In the genomic region with DNA sequence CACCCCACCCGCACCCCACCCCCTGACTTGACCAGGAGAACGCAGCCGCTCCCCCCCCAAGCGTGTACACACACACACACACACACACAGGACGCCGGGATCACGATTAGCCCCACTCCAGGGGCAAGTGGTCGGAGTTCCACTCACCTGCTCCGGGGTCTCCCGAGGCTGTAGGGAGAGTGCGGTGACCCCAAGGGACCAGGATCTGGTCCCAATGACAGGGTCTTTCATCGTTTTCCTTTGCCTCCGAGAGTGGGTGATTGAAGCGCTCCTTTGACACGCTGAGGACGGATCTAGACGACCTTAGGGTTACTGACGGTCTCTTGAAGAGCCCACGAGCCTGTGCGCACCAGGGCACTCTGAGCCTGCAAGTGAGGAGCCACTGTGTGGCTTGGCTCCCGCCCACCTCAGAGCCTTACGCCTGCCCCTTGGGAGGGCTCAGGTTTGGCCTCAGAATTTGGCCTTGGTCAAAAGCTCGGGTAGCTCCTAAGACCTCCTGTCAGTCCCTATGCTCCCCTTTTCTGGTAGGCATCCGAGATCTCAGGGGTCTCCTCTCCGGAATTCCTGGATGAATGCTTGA, we compare ENCODE assay signal across 10 mouse cellular contexts. TPM values are rescaled to one million over a fixed set of nuclear protein-coding genes. Genes with fewer than 3 reads are reported as not detected.
DNase-seq lines count a peak whose midpoint lies in the region; ATAC-seq lines count a peak whose summit lies in the region.
"Had no signal": no experiment of that assay in that cellular context is flagged by ENCODE, and none has a peak within 500 bp of the region (broad histone marks: within the 10 kb centered on the region; RNA-seq: fewer than 3 reads in every experiment).

No protein-coding gene starts in this region.

- WGBS in kidney, embryonic 14.5 days: under 1% methylated on average over 25 of the region's 25 CpGs
- WGBS in embryonic facial prominence, embryonic 12.5 days: 1% methylated on average over 25 of the region's 25 CpGs
- 1% methylated on average over 25 of the region's 25 CpGs for WGBS in intestine, embryonic 16.5 days
- WGBS in neural tube, embryonic 12.5 days: 1% methylated on average over 25 of the region's 25 CpGs

- H3K9me3 ChIP-seq in kidney, embryonic 14.5 days (ENCODE audit: control insufficient read depth, low read length): no peaks in the 10 kb centered on the region
- H3K9me3 ChIP-seq in embryonic facial prominence, embryonic 12.5 days: no peaks in the 10 kb centered on the region
- H3K9me3 ChIP-seq in intestine, embryonic 16.5 days (ENCODE audit: control insufficient read depth, low read length): no peaks in the 10 kb centered on the region
- no peaks in the 10 kb centered on the region for H3K9me3 ChIP-seq in neural tube, embryonic 12.5 days

- ATAC-seq in kidney, embryonic 14.5 days (ENCODE audit: low FRiP score, low TSS enrichment): no peak
- no peak for ATAC-seq in embryonic facial prominence, embryonic 12.5 days (ENCODE audit: insufficient number of reproducible peaks, insufficient read depth, low FRiP score, low TSS enrichment)
- no peak for ATAC-seq in intestine, embryonic 16.5 days
- ATAC-seq in neural tube, embryonic 12.5 days (ENCODE audit: low FRiP score, low read depth): no peak
- no peak; the same call in 1 of the 2 replicates for ATAC-seq in megakaryocyte-erythroid progenitor cell, adult 5-6 weeks (replicated peaks; ENCODE audit: low FRiP score, low TSS enrichment, poor library complexity, severe bottlenecking)

- H3K4me1 ChIP-seq in kidney, embryonic 14.5 days (ENCODE audit: control insufficient read depth, insufficient read depth, low read length): peaks cover 24% of the 10 kb centered on the region
- peaks cover 28% of the 10 kb centered on the region for H3K4me1 ChIP-seq in embryonic facial prominence, embryonic 12.5 days
- peaks cover 22% of the 10 kb centered on the region for H3K4me1 ChIP-seq in intestine, embryonic 16.5 days (ENCODE audit: control insufficient read depth, insufficient read depth, low read length)
- peaks cover 37% of the 10 kb centered on the region for H3K4me1 ChIP-seq in neural tube, embryonic 12.5 days

- H3K27me3 ChIP-seq in kidney, embryonic 14.5 days (ENCODE audit: control insufficient read depth, insufficient read depth, low read length): peaks cover 88% of the 10 kb centered on the region
- peaks cover 93% of the 10 kb centered on the region for H3K27me3 ChIP-seq in embryonic facial prominence, embryonic 12.5 days
- H3K27me3 ChIP-seq in intestine, embryonic 16.5 days (replicated peaks; ENCODE audit: control insufficient read depth, insufficient read depth, low read length): peaks cover 75% of the 10 kb centered on the region
- peaks cover 96% of the 10 kb centered on the region for H3K27me3 ChIP-seq in neural tube, embryonic 12.5 days (replicated peaks)

- DNase-seq in kidney, postnatal 4 days: no peak
- no peak for DNase-seq in layer of hippocampus, adult 11-12 months (ENCODE audit: low spot score)
- no peak for DNase-seq in embryo, embryonic 10 days (ENCODE audit: low spot score)
- DNase-seq: cerebellum, postnatal 36 days had no signal

- H3K4me2 ChIP-seq in kidney, embryonic 14.5 days (replicated peaks; ENCODE audit: low read depth, low read length): peak overlapping the region; percentile 25; the same call in 1 of the 2 replicates
- H3K4me2 ChIP-seq in embryonic facial prominence, embryonic 12.5 days (replicated peaks): peak overlapping the region; percentile 41
- H3K4me2 ChIP-seq in intestine, embryonic 16.5 days (ENCODE audit: low read depth, low read length): peak overlapping the region; percentile 52
- peak overlapping the region; percentile 45 for H3K4me2 ChIP-seq in neural tube, embryonic 12.5 days (replicated peaks)

- H3K27ac ChIP-seq in kidney, embryonic 14.5 days (ENCODE audit: low read depth, low read length): no peak overlapping the region
- H3K27ac ChIP-seq in embryonic facial prominence, embryonic 12.5 days: no peak overlapping the region
- H3K27ac ChIP-seq in intestine, embryonic 16.5 days (ENCODE audit: low read length): no peak overlapping the region
- no peak overlapping the region for H3K27ac ChIP-seq in neural tube, embryonic 12.5 days

- peak overlapping the region; percentile 22 for H3K4me3 ChIP-seq in kidney, embryonic 14.5 days (ENCODE audit: low read length)
- peak overlapping the region; percentile 27 for H3K4me3 ChIP-seq in embryonic facial prominence, embryonic 12.5 days
- peak overlapping the region; percentile 28 for H3K4me3 ChIP-seq in intestine, embryonic 16.5 days (ENCODE audit: low read length)
- H3K4me3 ChIP-seq in neural tube, embryonic 12.5 days: peak overlapping the region; percentile 16; the same call in 1 of the 2 replicates

- no peaks in the 10 kb centered on the region for H3K36me3 ChIP-seq in kidney, embryonic 14.5 days (ENCODE audit: control insufficient read depth, insufficient read depth, low read length)
- H3K36me3 ChIP-seq in embryonic facial prominence, embryonic 12.5 days: no peaks in the 10 kb centered on the region
- no peaks in the 10 kb centered on the region for H3K36me3 ChIP-seq in intestine, embryonic 16.5 days (ENCODE audit: control insufficient read depth, insufficient read depth, low read length)
- no peaks in the 10 kb centered on the region for H3K36me3 ChIP-seq in neural tube, embryonic 12.5 days

- H3K9ac ChIP-seq in kidney, embryonic 14.5 days (ENCODE audit: low read depth, low read length): no peak overlapping the region
- no peak overlapping the region for H3K9ac ChIP-seq in embryonic facial prominence, embryonic 12.5 days
- peak overlapping the region; percentile 10; the same call in 1 of the 2 replicates for H3K9ac ChIP-seq in intestine, embryonic 16.5 days (ENCODE audit: low read depth, low read length)
- H3K9ac ChIP-seq in neural tube, embryonic 12.5 days: no peak overlapping the region

RNA-seq across cellular contexts. Expression of a gene that starts 0.3 kb away (rescaled TPM):
- polyA plus RNA-seq in kidney, embryonic 14.5 days (2014; fragmentation: Nextera tagmentation; extraction: Ambion mirVana): not detected in 2 replicates
- polyA plus RNA-seq in embryonic facial prominence, embryonic 12.5 days (2016; fragmentation: Nextera tagmentation; extraction: Ambion mirVana): 1.5 and 1.7 TPM in 2 replicates
- polyA plus RNA-seq in intestine, embryonic 16.5 days (2015; fragmentation: Nextera tagmentation; extraction: Ambion mirVana): 0.09 TPM in 1 of 2 replicates, not detected in the other
- 0.26 and 0.53 TPM in 2 replicates for polyA plus RNA-seq in neural tube, embryonic 12.5 days (2016; fragmentation: Nextera tagmentation; extraction: Ambion mirVana)
- not detected in 2 replicates for total RNA-seq in megakaryocyte-erythroid progenitor cell, adult 5-6 weeks (2014; fragmentation: Nextera tagmentation)
- not detected in 2 replicates for total RNA-seq in megakaryocyte-erythroid progenitor cell, adult 5-6 weeks (2017)

RNA-seq across cellular contexts. Expression of a gene that starts 11.4 kb away (rescaled TPM):
- not detected in 2 replicates for polyA plus RNA-seq in kidney, embryonic 14.5 days (2014; fragmentation: Nextera tagmentation; extraction: Ambion mirVana)
- polyA plus RNA-seq in embryonic facial prominence, embryonic 12.5 days (2016; fragmentation: Nextera tagmentation; extraction: Ambion mirVana): 0.13 and 0.38 TPM in 2 replicates
- polyA plus RNA-seq in intestine, embryonic 16.5 days (2015; fragmentation: Nextera tagmentation; extraction: Ambion mirVana): not detected in 2 replicates
- polyA plus RNA-seq in neural tube, embryonic 12.5 days (2016; fragmentation: Nextera tagmentation; extraction: Ambion mirVana): 7.5 and 12.3 TPM in 2 replicates
- not detected in 2 replicates for total RNA-seq in megakaryocyte-erythroid progenitor cell, adult 5-6 weeks (2014; fragmentation: Nextera tagmentation)
- not detected in 2 replicates for total RNA-seq in megakaryocyte-erythroid progenitor cell, adult 5-6 weeks (2017)
- total RNA-seq: layer of hippocampus, adult 8-10 months had no signal

RNA-seq across cellular contexts. Expression of a gene that starts 15.3 kb away (rescaled TPM):
- 29.8 and 39.7 TPM in 2 replicates for polyA plus RNA-seq in kidney, embryonic 14.5 days (2014; fragmentation: Nextera tagmentation; extraction: Ambion mirVana)
- 51.2 and 52.1 TPM in 2 replicates for polyA plus RNA-seq in embryonic facial prominence, embryonic 12.5 days (2016; fragmentation: Nextera tagmentation; extraction: Ambion mirVana)
- 35.4 and 40.1 TPM in 2 replicates for polyA plus RNA-seq in intestine, embryonic 16.5 days (2015; fragmentation: Nextera tagmentation; extraction: Ambion mirVana)
- 69.7 and 77.4 TPM in 2 replicates for polyA plus RNA-seq in neural tube, embryonic 12.5 days (2016; fragmentation: Nextera tagmentation; extraction: Ambion mirVana)
- 22.5 and 23.2 TPM in 2 replicates for total RNA-seq in megakaryocyte-erythroid progenitor cell, adult 5-6 weeks (2014; fragmentation: Nextera tagmentation)
- total RNA-seq in megakaryocyte-erythroid progenitor cell, adult 5-6 weeks (2017): 16.9 and 22.1 TPM in 2 replicates

RNA-seq across cellular contexts. Expression of a gene that starts 31.0 kb away (rescaled TPM):
- polyA plus RNA-seq in kidney, embryonic 14.5 days (2014; fragmentation: Nextera tagmentation; extraction: Ambion mirVana): 1.4 TPM in 2 replicates
- 0.04 TPM in 1 of 2 replicates, not detected in the other for polyA plus RNA-seq in embryonic facial prominence, embryonic 12.5 days (2016; fragmentation: Nextera tagmentation; extraction: Ambion mirVana)
- polyA plus RNA-seq in intestine, embryonic 16.5 days (2015; fragmentation: Nextera tagmentation; extraction: Ambion mirVana): not detected in 2 replicates
- 0.47 and 0.82 TPM in 2 replicates for polyA plus RNA-seq in neural tube, embryonic 12.5 days (2016; fragmentation: Nextera tagmentation; extraction: Ambion mirVana)
- total RNA-seq in megakaryocyte-erythroid progenitor cell, adult 5-6 weeks (2014; fragmentation: Nextera tagmentation): not detected in 2 replicates
- 0.08 TPM in 1 of 2 replicates, not detected in the other for total RNA-seq in megakaryocyte-erythroid progenitor cell, adult 5-6 weeks (2017)

RNA-seq across cellular contexts. Expression of a gene that starts 50.3 kb away (rescaled TPM):
- 28.8 and 33.4 TPM in 2 replicates for polyA plus RNA-seq in kidney, embryonic 14.5 days (2014; fragmentation: Nextera tagmentation; extraction: Ambion mirVana)
- 25.1 and 26.3 TPM in 2 replicates for polyA plus RNA-seq in embryonic facial prominence, embryonic 12.5 days (2016; fragmentation: Nextera tagmentation; extraction: Ambion mirVana)
- polyA plus RNA-seq in intestine, embryonic 16.5 days (2015; fragmentation: Nextera tagmentation; extraction: Ambion mirVana): 96.8 and 108 TPM in 2 replicates
- polyA plus RNA-seq in neural tube, embryonic 12.5 days (2016; fragmentation: Nextera tagmentation; extraction: Ambion mirVana): 7.7 and 8.9 TPM in 2 replicates
- 5.5 and 6.1 TPM in 2 replicates for total RNA-seq in megakaryocyte-erythroid progenitor cell, adult 5-6 weeks (2014; fragmentation: Nextera tagmentation)
- 5.8 and 6.9 TPM in 2 replicates for total RNA-seq in megakaryocyte-erythroid progenitor cell, adult 5-6 weeks (2017)
